Mouse (Mus musculus) ES-Bruce4 (cell line): ENCODE results near the gene Ptgfrn. TPM values are rescaled to one million over a fixed set of nuclear protein-coding genes. Genes with fewer than 3 reads are reported as not detected.

ENCODE experiments used
- H3K27ac ChIP-seq: 2 replicates; pipeline ENCODE4 v1.5.1; 2012; ENCODE audit warnings: low read length, inconsistent platforms; ENCODE audit not compliant: insufficient read depth
- H3K27me3 ChIP-seq: 2 replicates; pipeline ENCODE4 v1.6.1; 2012; ENCODE audit warnings: mild to moderate bottlenecking, low read length, inconsistent platforms; ENCODE audit not compliant: control insufficient read depth, poor library complexity, insufficient read depth, severe bottlenecking
- H3K36me3 ChIP-seq: 2 replicates; pipeline ENCODE4 v1.6.1; 2012; ENCODE audit warnings: inconsistent platforms, mild to moderate bottlenecking, low read length, moderate library complexity; ENCODE audit not compliant: control insufficient read depth, poor library complexity, insufficient read depth, severe bottlenecking
- H3K4me1 ChIP-seq: one replicate; pipeline ENCODE4 v1.8.1; 2011; ENCODE audit warnings: low read length; ENCODE audit not compliant: control insufficient read depth, insufficient read depth
- H3K4me3 ChIP-seq: 2 replicates; pipeline ENCODE4 v1.5.1; 2011; ENCODE audit warnings: low read depth, mild to moderate bottlenecking, low read length
- H3K9ac ChIP-seq: 2 replicates; pipeline ENCODE4 v1.6.1; 2012; ENCODE audit warnings: low read depth, mild to moderate bottlenecking, inconsistent platforms; ENCODE audit not compliant: poor library complexity, severe bottlenecking
- H3K9me3 ChIP-seq: replicated peaks from 2 replicates; pipeline ENCODE4 v1.6.1; 2012; ENCODE audit warnings: mild to moderate bottlenecking, low read length, inconsistent platforms; ENCODE audit not compliant: control insufficient read depth, poor library complexity, insufficient read depth, severe bottlenecking
- CTCF ChIP-seq: IDR thresholded peaks from one replicate; pipeline ENCODE4 v1.8.1; 2011; ENCODE audit warnings: low read depth, low read length
- EP300 ChIP-seq: IDR thresholded peaks from 2 replicates; pipeline ENCODE4 v1.6.1; 2011; ENCODE audit warnings: low read depth, low read length; ENCODE audit not compliant: insufficient read depth
- POLR2A ChIP-seq: IDR thresholded peaks from one replicate; pipeline ENCODE4 v1.8.1; 2011; ENCODE audit warnings: low read length; ENCODE audit not compliant: insufficient read depth
- polyA plus RNA-seq: library from polyadenylated mRNA; stranded (reverse); fragments of >200 nt; gene quantifications from 2 replicates; pipeline ENCODE4 v1.2.4, GENCODE M21; 2011; ENCODE audit warnings: low read depth; ENCODE audit not compliant: missing spikeins, insufficient read depth, insufficient read length

Ptgfrn gene
- 59.6 and 60.7 TPM in 2 replicates for polyA plus RNA-seq

DNA sequence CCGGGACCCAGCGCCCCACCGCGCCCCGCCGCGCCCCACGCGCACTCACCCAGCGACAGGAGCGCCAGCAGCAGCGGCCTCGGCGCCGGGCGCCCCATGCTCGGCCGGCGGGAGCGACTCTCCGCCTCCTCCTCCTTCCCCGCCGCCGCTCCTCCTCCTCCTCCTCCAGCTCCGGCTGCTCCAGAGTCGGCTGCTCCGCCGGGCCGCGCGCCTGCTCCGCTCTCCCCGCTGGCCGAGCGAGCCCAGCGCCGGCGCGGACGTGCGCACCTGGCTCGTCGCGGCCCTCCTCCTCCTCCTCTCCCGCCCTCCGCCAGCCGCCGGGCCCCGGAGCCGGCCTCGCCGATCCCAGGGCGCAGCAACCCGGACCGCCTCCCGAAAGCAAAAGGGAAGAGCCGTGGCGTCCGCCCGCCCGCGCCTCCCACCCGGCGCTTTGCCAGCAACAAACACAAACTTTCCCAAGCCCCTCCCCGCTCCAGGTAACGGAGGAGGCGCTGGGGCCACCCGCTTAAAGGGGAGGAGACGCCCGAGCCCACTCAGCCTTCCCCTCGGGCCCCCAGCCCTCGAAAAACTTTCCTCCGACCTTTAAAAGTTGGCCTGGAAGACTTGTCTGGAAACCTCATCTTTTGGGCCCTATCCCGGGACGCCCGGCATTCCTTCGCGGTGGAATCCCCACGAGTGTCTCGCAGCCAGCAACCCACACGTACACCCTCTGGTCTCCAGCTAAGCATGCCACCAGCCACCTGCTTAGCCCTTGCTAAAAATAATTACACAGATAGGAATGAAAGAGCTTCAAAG lies at the start of gene Ptgfrn:
Gene Ptgfrn, minus strand, starts transcription at position 236 of the 795 bp plus-strand sequence.
- H3K9ac ChIP-seq = peak within 1 kb of the TSS; percentile 94
- H3K4me1 ChIP-seq = peaks cover 5% of the 10 kb centered on the region
- H3K27me3 ChIP-seq = no peaks in the 10 kb centered on the region
- peak within 1 kb of the TSS; percentile 79 for H3K4me3 ChIP-seq
- TF ChIP-seq CTCF (no peak), EP300 (no peak), POLR2A (no peak)
- peak within 1 kb of the TSS; percentile 11 for H3K27ac ChIP-seq
- H3K36me3 ChIP-seq = no peaks in the 10 kb centered on the region
- no peaks in the 10 kb centered on the region for H3K9me3 ChIP-seq

DNA sequence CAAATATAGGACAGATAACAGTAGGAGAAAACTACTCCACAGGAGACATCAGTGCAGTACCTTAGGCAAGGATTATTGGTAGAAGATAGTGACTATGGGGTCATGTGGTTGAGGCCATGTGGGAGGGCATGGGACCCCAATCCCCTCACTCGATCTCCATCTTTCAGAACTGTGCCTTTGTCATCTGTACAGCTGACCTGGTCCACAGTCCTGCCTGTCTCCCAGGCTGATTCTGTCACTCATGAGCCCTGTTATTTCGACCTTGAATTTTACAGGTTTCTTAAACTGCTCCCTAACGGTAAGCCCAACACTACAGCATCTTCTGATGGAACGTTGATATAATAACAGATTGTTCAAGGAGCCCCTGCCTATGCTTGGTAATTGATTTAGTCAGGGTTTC lies 49.6 kb upstream of the Ptgfrn start:
- Histone ChIP-seq H3K9me3 (no peaks in the 10 kb centered on the region), H3K27me3 (no peaks in the 10 kb centered on the region), H3K9ac (no peak overlapping the region), H3K4me1 (peaks cover 3% of the 10 kb centered on the region), H3K27ac (no peak overlapping the region), H3K36me3 (no peaks in the 10 kb centered on the region), H3K4me3 (no peak overlapping the region)
- TF ChIP-seq CTCF = no peak

DNA sequence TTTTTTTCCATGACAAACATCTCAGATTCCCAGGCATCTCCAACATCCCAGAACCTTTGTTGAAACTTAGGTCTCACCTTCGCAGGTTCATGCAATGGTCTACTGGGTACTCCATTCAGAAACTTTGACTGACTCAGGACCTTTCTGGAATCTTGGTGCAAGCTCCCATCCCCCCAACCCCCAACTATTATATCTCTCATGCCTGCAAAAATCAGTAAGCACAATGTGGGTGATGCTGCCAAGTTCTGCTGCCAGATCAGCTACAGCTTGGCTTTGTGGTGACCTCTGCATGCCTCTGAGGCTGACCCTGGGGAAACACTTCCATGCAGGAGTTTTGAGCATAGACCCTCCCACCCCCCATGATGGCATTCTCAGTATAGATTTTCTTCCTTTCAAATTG lies 44.0 kb upstream of the Ptgfrn start:
- H3K27me3 ChIP-seq = no peaks in the 10 kb centered on the region
- no peaks in the 10 kb centered on the region for H3K9me3 ChIP-seq
- TF ChIP-seq CTCF = no peak
- TF ChIP-seq EP300 = no peak
- TF ChIP-seq POLR2A = no peak
- no peaks in the 10 kb centered on the region for H3K36me3 ChIP-seq
- H3K9ac ChIP-seq = no peak overlapping the region
- no peaks in the 10 kb centered on the region for H3K4me1 ChIP-seq
- H3K27ac ChIP-seq = no peak overlapping the region
- no peak overlapping the region for H3K4me3 ChIP-seq

DNA sequence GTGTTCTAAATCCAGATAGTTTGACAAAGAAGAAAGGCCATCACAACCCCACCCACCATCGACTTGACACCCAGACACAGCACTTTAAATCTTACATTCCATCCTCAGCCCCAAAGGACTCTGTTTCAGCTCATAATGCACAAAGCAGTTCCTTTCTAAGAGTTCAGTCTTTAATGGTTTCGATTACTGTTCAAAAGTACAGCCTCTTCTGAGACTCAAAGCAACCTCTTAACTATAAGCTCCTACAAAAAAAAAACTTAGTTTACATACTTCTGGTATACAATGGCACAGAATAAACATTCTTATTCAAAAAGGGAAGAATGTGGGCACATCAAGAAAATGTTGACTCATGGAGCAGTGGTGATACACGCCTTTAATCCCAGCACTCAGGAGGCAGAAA lies 43.3 kb upstream of the Ptgfrn start:
- no peak overlapping the region for H3K27ac ChIP-seq
- no peaks in the 10 kb centered on the region for H3K9me3 ChIP-seq
- H3K4me3 ChIP-seq = no peak overlapping the region
- no peaks in the 10 kb centered on the region for H3K27me3 ChIP-seq
- H3K4me1 ChIP-seq = no peaks in the 10 kb centered on the region
- TF ChIP-seq POLR2A = no peak
- no peak for TF ChIP-seq EP300
- TF ChIP-seq CTCF = no peak
- H3K36me3 ChIP-seq = no peaks in the 10 kb centered on the region
- H3K9ac ChIP-seq = no peak overlapping the region

DNA sequence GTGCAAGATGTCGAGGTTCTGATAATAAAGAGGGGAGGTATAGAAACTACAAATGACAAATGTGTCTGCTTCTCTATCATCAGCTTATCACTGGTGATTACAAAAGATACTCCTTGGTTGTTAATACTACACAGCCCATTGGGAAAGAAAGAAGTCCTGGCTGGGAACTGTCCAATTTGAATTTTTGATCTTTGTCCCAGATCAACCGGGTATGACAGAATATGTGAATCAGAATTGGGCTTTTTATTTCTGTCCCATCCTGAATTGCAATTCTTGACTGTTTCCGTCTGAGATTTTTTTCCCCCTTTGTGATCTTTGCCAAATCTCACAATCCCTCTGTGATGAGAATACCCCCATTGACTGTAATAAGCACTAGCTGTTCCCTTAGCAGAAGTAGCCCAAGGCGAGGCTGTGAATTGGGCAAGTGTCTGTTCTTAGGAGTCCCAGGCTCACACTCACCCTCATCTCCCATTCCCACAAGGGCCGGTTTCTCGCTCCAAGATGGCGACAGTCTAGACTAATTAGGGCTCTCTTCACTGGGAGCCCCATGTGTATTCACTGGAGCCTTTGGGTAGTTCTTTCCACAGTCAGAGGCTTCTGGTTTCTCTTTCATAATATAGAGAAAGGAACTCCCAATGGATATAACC lies 36.2 kb upstream of the Ptgfrn start:
- Histone ChIP-seq H3K27ac (no peak overlapping the region), H3K9ac (no peak overlapping the region), H3K9me3 (no peaks in the 10 kb centered on the region), H3K4me3 (no peak overlapping the region), H3K4me1 (no peaks in the 10 kb centered on the region), H3K27me3 (no peaks in the 10 kb centered on the region), H3K36me3 (no peaks in the 10 kb centered on the region)
- TF ChIP-seq EP300 (no peak), CTCF (no peak), POLR2A (no peak)

DNA sequence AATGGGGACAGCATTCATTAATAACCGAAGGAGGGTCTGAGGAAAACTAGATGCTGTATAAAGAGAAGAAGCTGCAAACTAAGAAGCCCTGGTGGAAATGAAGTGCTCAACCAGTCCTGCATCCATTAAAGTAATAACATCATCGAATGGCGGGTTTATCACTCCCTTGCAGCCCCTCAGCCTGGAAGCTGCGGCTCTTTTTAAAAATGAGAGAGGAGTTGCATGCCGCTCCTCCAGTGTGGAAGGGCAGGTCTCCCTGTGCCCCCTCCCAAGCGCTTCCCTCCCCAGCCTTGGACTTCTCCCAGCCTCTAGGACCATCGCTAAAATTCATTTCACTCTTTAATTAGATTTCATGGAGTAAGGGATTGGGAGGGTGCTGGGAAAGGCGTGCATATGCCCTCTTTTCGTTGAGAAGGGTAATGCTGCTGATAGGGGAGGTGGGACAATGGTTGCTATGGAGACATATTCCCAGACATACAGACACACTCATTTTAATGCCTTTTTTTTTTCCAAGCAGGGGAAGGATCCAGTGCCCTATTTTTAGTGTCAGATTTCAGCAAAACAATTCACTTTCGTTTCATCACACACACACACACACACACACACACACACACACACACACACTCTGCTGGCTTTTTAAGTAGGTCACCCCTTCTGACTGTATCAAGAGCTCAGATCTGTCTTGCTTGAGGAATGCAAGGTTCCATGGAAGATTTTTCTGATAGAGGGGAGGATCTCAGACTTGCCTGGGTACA lies 35.4 kb upstream of the Ptgfrn start:
- H3K4me3 ChIP-seq = no peak overlapping the region
- no peaks in the 10 kb centered on the region for H3K27me3 ChIP-seq
- H3K4me1 ChIP-seq = no peaks in the 10 kb centered on the region
- no peaks in the 10 kb centered on the region for H3K36me3 ChIP-seq
- H3K27ac ChIP-seq = no peak overlapping the region
- H3K9me3 ChIP-seq = no peaks in the 10 kb centered on the region
- no peak for TF ChIP-seq EP300
- TF ChIP-seq POLR2A = no peak
- TF ChIP-seq CTCF = no peak
- no peak overlapping the region for H3K9ac ChIP-seq
